Mouse (Mus musculus) intestine, embryonic 14.5 days (tissue): Measurements from ENCODE around the gene Kpna6. TPM values are rescaled to one million over a fixed set of nuclear protein-coding genes. Genes with fewer than 3 reads are reported as not detected.

Source experiments
- ATAC-seq: fragments of 200-750 bp; cut with Nextera tagmentation; replicated peaks from 2 replicates; pipeline ENCODE4 v1.8.0; 2017; ENCODE audit warnings: low read depth, moderate number of reproducible peaks, moderate TSS enrichment, moderate library complexity; ENCODE audit not compliant: low FRiP score, low TSS enrichment
- DNase-seq: peaks from one replicate; pipeline ENCODE4 v3.0.0-alpha.2; 2018; ENCODE audit warnings: low spot score
- H3K27ac ChIP-seq: fragments of 300-500 bp; sonication (generic); 2 replicates; pipeline ENCODE4 v1.5.1; 2014; ENCODE audit warnings: low read depth, mild to moderate bottlenecking, control low read depth
- H3K27me3 ChIP-seq: fragments of 300-500 bp; sonication (generic); replicated peaks from 2 replicates; pipeline ENCODE4 v1.6.1; 2014; ENCODE audit warnings: low read length, control low read depth; ENCODE audit not compliant: control insufficient read depth, insufficient read depth
- H3K36me3 ChIP-seq: fragments of 300-500 bp; sonication (generic); 2 replicates; pipeline ENCODE4 v1.6.1; 2014; ENCODE audit warnings: low read length, control low read depth; ENCODE audit not compliant: control insufficient read depth, insufficient read depth
- H3K4me1 ChIP-seq: fragments of 300-500 bp; sonication (generic); replicated peaks from 2 replicates; pipeline ENCODE4 v1.6.1; 2014; ENCODE audit warnings: low read length, control low read depth, mixed read lengths; ENCODE audit not compliant: control insufficient read depth, insufficient read depth
- H3K4me2 ChIP-seq: fragments of 300-500 bp; sonication (generic); 2 replicates; pipeline ENCODE4 v1.6.1; 2014; ENCODE audit warnings: low read length
- H3K4me3 ChIP-seq: fragments of 300-500 bp; sonication (generic); 2 replicates; pipeline ENCODE4 v1.5.1; 2014; ENCODE audit warnings: low read depth, low read length, control low read depth, mixed read lengths
- H3K9ac ChIP-seq: fragments of 300-500 bp; sonication (generic); 2 replicates; pipeline ENCODE4 v1.6.1; 2014; ENCODE audit warnings: mild to moderate bottlenecking, low read length
- H3K9me3 ChIP-seq: fragments of 300-500 bp; sonication (generic); 2 replicates; pipeline ENCODE4 v1.6.1; 2016; ENCODE audit warnings: low read length, control low read depth; ENCODE audit not compliant: control insufficient read depth
- WGBS: fragments of 180-500 bp; shearing (Covaris S2); extraction: QIAGEN DNeasy Blood & Tissue Kit; methylation state at CpG from one replicate; pipeline ENCODE4 v1.1.7; 2014; 5-methylcytosine and 5-hydroxymethylcytosine counted together
- polyA plus RNA-seq: library from polyadenylated mRNA; unstranded; fragments of >200 nt; fragmentation: Nextera tagmentation; extraction: Ambion mirVana; gene quantifications from 2 replicates; pipeline ENCODE4 v1.2.1, GENCODE M21; 2014

The Kpna6 gene
- polyA plus RNA-seq, 1 experiment from 2014 or later = 13.3 TPM

DNA sequence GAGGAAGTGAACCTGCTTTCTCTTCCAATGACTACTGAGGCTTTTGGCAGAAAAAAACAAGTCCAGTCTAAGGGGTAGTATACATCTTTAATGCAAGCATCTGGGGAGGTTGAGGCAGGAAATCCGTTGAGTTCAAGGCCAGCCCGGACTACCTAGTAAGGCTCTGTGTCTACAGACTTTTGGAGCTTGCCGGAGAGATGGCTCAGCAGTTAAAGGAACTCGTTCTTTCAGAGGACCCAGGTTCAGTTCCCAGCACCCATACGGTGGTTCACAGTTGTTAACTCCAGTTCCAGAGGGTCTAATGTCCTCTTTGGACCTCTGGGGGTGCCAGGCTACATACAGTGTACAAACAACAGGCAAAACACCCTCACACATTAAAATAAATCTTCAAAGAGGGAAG is 54.5 kb downstream of the Kpna6 start:
- H3K9ac ChIP-seq = peak overlapping the region; percentile 83
- H3K27me3 ChIP-seq = no peaks in the 10 kb centered on the region
- 0 out of 2 replicates have a peak overlapping the region, but pooled peaks have one; percentile 71 for H3K27ac ChIP-seq
- peaks cover 13% of the 10 kb centered on the region for H3K4me1 ChIP-seq
- ATAC-seq (no peak), DNase-seq (no peak)
- peak overlapping the region; percentile 77 for H3K4me3 ChIP-seq
- no peaks in the 10 kb centered on the region for H3K9me3 ChIP-seq
- peak overlapping the region; percentile 87 for H3K4me2 ChIP-seq
- H3K36me3 ChIP-seq = peaks cover 19% of the 10 kb centered on the region
- WGBS = 94% methylated on average over 5 of the region's 5 CpGs

DNA sequence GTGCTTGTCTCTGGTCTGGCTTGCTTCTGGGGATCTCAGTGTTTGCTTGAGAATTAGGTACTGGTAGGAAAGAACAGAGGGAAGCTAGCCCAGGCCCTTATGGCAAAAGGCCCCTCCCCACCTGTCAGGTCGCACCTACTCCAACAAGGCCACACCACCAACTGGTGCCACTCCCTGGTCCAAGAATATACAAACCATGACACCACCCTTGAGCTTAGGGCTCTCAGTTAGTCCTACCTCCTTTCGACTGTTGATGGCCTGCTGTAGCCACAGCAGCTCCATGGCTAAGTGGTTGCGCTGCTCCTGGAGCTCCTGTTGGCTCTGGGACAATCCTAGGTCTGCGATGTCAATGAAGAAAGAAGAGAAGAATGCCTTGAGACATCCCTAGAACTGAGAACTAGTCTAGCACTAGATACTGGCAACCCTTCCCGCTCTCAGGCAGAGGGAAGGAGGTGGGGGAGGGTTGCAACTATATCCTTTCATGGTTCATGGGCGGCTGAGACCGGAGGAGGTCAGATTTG is 55.4 kb downstream of the Kpna6 start:
- H3K27me3 ChIP-seq = no peaks in the 10 kb centered on the region
- peaks cover 6% of the 10 kb centered on the region for H3K4me1 ChIP-seq
- DNase-seq = no peak
- no peaks in the 10 kb centered on the region for H3K9me3 ChIP-seq
- WGBS = 95% methylated on average over 7 of the region's 7 CpGs
- no peak overlapping the region for H3K9ac ChIP-seq
- H3K4me2 ChIP-seq = no peak overlapping the region
- no peak for ATAC-seq
- H3K36me3 ChIP-seq = peaks cover 19% of the 10 kb centered on the region
- no peak overlapping the region for H3K4me3 ChIP-seq
- H3K27ac ChIP-seq = no peak overlapping the region

DNA sequence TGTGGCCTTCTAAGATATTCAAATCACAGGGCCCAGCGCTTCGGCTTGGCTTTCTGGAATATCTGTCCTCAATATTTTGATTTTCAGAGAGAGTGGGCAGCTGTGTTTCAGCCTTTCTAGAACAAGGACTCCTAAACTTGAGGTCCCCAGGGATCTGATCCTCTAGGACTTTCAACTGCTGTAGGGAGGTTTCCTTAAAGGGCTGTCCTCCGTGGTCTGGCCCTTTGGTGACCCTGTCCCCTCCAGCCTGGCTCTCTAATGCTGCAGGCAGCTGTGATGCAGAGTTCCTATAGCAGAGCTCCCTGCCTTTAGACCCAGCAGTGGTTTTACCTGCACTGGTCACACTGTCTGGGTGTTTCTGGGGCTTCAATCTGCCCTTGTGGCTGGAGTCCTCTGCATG is 55.9 kb downstream of the Kpna6 start:
- Histone ChIP-seq H3K4me2 (no peak overlapping the region), H3K27ac (no peak overlapping the region), H3K27me3 (no peaks in the 10 kb centered on the region), H3K4me3 (no peak overlapping the region), H3K4me1 (peaks cover 6% of the 10 kb centered on the region), H3K9me3 (no peaks in the 10 kb centered on the region), H3K36me3 (peaks cover 19% of the 10 kb centered on the region), H3K9ac (no peak overlapping the region)
- 96% methylated on average over 3 of the region's 3 CpGs for WGBS
- DNase-seq (no peak), ATAC-seq (no peak)

DNA sequence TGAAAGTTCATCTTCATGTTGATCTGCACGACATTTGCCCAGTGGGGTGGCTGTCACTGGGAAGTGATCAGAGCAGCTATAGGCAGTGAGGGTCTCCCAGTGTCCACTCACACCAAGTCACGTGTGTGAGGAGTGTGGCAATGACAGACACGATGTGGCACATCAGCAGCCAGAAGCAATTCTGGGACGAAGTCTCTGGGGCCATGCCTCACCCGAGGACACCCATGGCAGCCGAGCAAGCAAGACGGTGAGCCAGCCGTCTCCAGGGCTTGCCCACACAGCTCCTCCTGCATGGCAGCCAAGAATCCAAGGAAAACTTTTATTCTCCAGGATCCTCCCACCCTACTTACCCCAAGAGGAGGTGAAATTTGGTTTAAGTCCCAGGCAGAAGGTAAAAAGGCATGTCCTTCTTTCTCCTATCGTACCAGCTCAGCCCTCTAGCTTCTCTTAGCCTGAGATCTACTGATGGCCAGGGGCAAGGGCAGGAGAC is 56.7 kb downstream of the Kpna6 start:
- no peak overlapping the region for H3K4me2 ChIP-seq
- no peak for DNase-seq
- peaks cover 19% of the 10 kb centered on the region for H3K36me3 ChIP-seq
- no peak for ATAC-seq
- no peak overlapping the region for H3K4me3 ChIP-seq
- no peak overlapping the region for H3K27ac ChIP-seq
- peaks cover 6% of the 10 kb centered on the region for H3K4me1 ChIP-seq
- H3K9me3 ChIP-seq = no peaks in the 10 kb centered on the region
- no peaks in the 10 kb centered on the region for H3K27me3 ChIP-seq
- no peak overlapping the region for H3K9ac ChIP-seq
- WGBS = 90% methylated on average over 9 of the region's 9 CpGs

DNA sequence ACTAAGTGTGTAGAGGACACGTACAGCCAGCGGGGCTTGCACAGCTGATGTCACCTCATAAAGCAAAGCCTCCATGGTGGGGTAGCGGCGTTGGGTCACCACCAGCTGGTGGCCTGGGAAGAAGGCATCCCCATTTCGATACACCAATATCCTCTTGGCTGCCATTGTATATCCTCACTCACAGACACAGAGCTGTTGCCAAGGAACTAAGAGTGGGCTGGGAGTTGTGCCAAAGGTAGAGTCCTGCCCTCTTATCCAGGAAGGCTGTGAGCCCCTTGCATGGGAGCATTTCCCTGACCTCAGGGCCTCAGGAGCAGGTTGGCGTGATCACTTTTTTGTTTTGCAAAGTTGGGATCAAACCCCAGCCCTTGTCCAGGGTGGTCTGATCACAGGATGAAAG is 58.5 kb downstream of the Kpna6 start, which contains the start of gene Dcdc2b:
TSS of gene Dcdc2b (minus strand) at position 165 of the 400 bp plus-strand sequence.
- no peak within 1 kb of the TSS for H3K27ac ChIP-seq
- no peak within 1 kb of the TSS for H3K4me3 ChIP-seq
- 84% methylated on average over 6 of the region's 6 CpGs for WGBS

DNA sequence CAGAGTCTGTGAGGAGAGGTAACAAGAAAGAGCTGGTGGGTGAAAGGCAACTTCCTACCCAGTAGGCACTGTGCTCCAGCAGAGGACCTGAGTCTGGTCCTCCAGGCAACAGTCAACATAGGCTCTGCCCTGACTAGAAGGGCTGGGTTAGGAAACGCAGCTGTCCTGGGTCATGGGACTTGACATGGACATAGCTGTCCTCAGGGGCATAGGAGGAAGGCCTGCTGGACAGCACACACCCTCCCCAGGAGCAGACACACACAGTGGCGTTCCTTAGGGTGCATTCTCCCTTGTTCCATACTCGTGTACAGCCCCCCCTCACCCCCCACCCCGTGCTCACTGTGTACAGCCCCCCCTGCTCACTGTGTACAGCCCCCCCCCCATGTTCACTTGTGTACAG is 62.1 kb downstream of the Kpna6 start:
- H3K9me3 ChIP-seq = no peaks in the 10 kb centered on the region
- WGBS = 72% methylated on average over 4 of the region's 4 CpGs
- H3K36me3 ChIP-seq = peaks cover 23% of the 10 kb centered on the region
- H3K27ac ChIP-seq = no peak overlapping the region
- ATAC-seq (no peak), DNase-seq (no peak)
- no peak overlapping the region for H3K4me2 ChIP-seq
- H3K9ac ChIP-seq = no peak overlapping the region
- H3K4me3 ChIP-seq = no peak overlapping the region
- H3K4me1 ChIP-seq = no peaks in the 10 kb centered on the region
- H3K27me3 ChIP-seq = no peaks in the 10 kb centered on the region

More for the DNA sequence above, 58.5 kb downstream of the Kpna6 start, which contains the start of gene Dcdc2b:
- no peaks in the 10 kb centered on the region for H3K9me3 ChIP-seq
- H3K36me3 ChIP-seq = peaks cover 25% of the 10 kb centered on the region
- ATAC-seq (no peak), DNase-seq (no peak)
- no peak within 1 kb of the TSS for H3K4me2 ChIP-seq
- H3K4me1 ChIP-seq = peaks cover 6% of the 10 kb centered on the region
- no peak within 1 kb of the TSS for H3K9ac ChIP-seq
- no peaks in the 10 kb centered on the region for H3K27me3 ChIP-seq

DNA sequence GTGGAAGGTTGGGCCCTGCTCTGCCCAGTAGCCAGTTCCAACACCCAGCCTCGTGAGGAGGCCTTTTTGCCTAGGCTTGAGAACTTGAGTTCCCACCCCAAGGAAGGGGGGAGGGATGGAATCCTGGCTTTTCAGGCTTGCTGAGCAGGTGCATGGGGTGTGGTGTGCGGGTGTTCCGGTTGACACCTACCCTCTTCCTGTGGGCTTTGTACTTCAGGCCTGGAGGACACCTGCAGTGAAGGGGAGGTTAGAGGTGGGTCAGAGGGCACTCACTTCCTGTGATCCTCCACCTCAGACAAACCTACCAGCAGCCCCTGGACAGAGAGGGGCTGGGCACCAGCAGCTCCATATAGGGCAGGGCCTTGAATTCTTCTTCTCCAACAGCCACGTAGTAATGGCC is 62.5 kb downstream of the Kpna6 start:
- Histone ChIP-seq H3K4me3 (no peak overlapping the region), H3K27ac (no peak overlapping the region), H3K9me3 (no peaks in the 10 kb centered on the region), H3K4me2 (no peak overlapping the region), H3K4me1 (no peaks in the 10 kb centered on the region), H3K36me3 (peaks cover 27% of the 10 kb centered on the region), H3K27me3 (no peaks in the 10 kb centered on the region), H3K9ac (no peak overlapping the region)
- ATAC-seq (no peak), DNase-seq (no peak)
- WGBS = 70% methylated on average over 4 of the region's 4 CpGs

DNA sequence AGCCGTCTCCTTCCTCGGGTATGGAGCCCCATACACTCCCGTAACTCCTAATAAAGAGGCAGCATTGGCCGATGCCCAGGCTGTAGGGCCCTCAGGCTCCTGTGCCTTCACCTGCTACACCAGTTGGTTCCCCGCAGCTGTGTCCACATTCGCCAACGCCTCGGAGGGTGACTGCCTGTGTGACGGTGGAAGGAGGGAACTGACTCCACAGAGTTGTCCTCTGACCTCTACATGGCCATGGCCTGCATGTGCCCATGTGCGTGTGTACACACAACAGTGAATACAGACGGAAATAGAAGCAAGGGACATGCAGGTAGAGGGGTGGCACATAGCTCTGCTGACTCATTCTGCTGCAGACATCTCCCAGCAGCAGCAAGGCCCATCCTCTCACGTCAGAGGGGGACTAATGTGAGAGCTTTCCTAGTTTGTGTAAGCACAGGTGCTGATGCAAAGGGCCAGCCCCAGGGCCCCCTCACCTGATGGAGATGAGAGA is 63.4 kb downstream of the Kpna6 start:
- no peak overlapping the region for H3K9ac ChIP-seq
- no peak for DNase-seq
- H3K4me2 ChIP-seq = no peak overlapping the region
- WGBS = 84% methylated on average over 12 of the region's 12 CpGs
- H3K4me3 ChIP-seq = no peak overlapping the region
- no peak overlapping the region for H3K27ac ChIP-seq
- no peak for ATAC-seq
- peaks cover 36% of the 10 kb centered on the region for H3K36me3 ChIP-seq
- no peaks in the 10 kb centered on the region for H3K4me1 ChIP-seq
- no peaks in the 10 kb centered on the region for H3K9me3 ChIP-seq
- H3K27me3 ChIP-seq = no peaks in the 10 kb centered on the region

DNA sequence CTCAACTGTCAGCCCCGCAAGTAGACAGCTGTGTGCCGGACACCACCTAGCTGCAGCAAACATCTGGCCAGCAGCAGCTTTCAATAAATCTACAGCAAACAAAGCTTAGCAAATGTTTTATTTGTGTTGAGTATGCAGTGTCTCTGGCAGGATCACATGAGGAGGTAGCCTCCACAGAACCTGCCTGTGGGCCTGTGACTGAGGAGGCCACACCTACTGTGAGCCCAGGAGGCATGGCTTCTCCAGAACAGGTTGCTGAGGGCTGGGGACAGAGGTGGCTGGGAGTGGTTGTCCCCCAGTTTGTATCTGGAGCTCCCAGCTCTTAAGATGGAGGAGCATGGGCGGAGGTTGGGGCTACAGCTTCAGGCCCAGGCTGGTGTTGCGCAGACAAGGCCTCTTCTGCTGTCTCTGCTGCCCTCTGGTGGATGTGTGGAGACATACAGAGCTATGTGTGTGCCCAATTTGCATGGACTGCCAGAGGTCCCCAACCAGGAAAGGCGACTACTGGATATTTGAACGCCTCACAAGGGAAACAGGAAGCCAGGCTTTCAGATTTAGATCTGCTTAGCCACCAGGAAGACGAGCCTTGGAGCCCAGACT is 64.0 kb downstream of the Kpna6 start:
- WGBS = 38% methylated on average over 7 of the region's 7 CpGs
- no peak overlapping the region for H3K4me2 ChIP-seq
- no peak overlapping the region for H3K4me3 ChIP-seq
- no peaks in the 10 kb centered on the region for H3K9me3 ChIP-seq
- DNase-seq (peak; percentile 86), ATAC-seq (peak; percentile 84)
- no peak overlapping the region for H3K27ac ChIP-seq
- no peaks in the 10 kb centered on the region for H3K4me1 ChIP-seq
- no peak overlapping the region for H3K9ac ChIP-seq
- H3K27me3 ChIP-seq = no peaks in the 10 kb centered on the region
- H3K36me3 ChIP-seq = peaks cover 42% of the 10 kb centered on the region
